Mouse (Mus musculus): ENCODE data around the gene Pmvk.

Pmvk gene

GRCm38 (mm10) chr3:89479055-89479454 is 24.7 kb downstream of the Pmvk start:
- DNase-seq (ENCODE audit: low spot score in 2 of 2) = no peak

- no peak for DNase-seq (ENCODE audit: low spot score in 2 of 2)
These were observed 27.1 kb downstream of the Pmvk start for GRCm38 (mm10) chr3:89481488-89481887.

- DNase-seq (ENCODE audit: low spot score in 2 of 2) = no peak
These were observed 27.9 kb downstream of the Pmvk start for GRCm38 (mm10) chr3:89482249-89482648.

GRCm38 (mm10) chr3:89484766-89485524 is 30.6 kb downstream of the Pmvk start:
- DNase-seq (ENCODE audit: low spot score in 2 of 2) = peak; percentile 58 to 79

- no peak for DNase-seq (ENCODE audit: low spot score in 2 of 2)
These were observed 31.8 kb downstream of the Pmvk start for GRCm38 (mm10) chr3:89486111-89486510.

- no peak for DNase-seq (ENCODE audit: low spot score in 2 of 2)
These were observed 32.8 kb downstream of the Pmvk start for GRCm38 (mm10) chr3:89486916-89487702.

GRCm38 (mm10) chr3:89490790-89491189 is 36.4 kb downstream of the Pmvk start:
- no peak for DNase-seq (ENCODE audit: low spot score in 2 of 2)

GRCm38 (mm10) chr3:89491559-89491958 is 37.2 kb downstream of the Pmvk start:
- DNase-seq (ENCODE audit: low spot score in 2 of 2) = no peak

GRCm38 (mm10) chr3:89492701-89493151 is 38.4 kb downstream of the Pmvk start:
- no peak for DNase-seq (ENCODE audit: low spot score in 2 of 2)

GRCm38 (mm10) chr3:89494630-89495029 is 40.3 kb downstream of the Pmvk start:
- DNase-seq (ENCODE audit: low spot score in 2 of 2) = no peak

- no peak for DNase-seq (ENCODE audit: low spot score in 2 of 2)
These were observed 42.0 kb downstream of the Pmvk start for GRCm38 (mm10) chr3:89496366-89496765.

GRCm38 (mm10) chr3:89499696-89500095 is 45.4 kb downstream of the Pmvk start:
- DNase-seq (ENCODE audit: low spot score in 2 of 2) = no peak

- no peak for DNase-seq (ENCODE audit: low spot score in 2 of 2)
These were observed 47.1 kb downstream of the Pmvk start for GRCm38 (mm10) chr3:89501486-89501885.

- DNase-seq (ENCODE audit: low spot score in 2 of 2) = no peak
These were observed 48.2 kb downstream of the Pmvk start for GRCm38 (mm10) chr3:89502551-89502950.

GRCm38 (mm10) chr3:89508041-89508440 is 53.7 kb downstream of the Pmvk start:
- DNase-seq (ENCODE audit: low spot score in 2 of 2) = no peak

GRCm38 (mm10) chr3:89510979-89511378 is 56.6 kb downstream of the Pmvk start:
- DNase-seq (ENCODE audit: low spot score in 2 of 2) = peak; percentile 64 to 74

GRCm38 (mm10) chr3:89511400-89511799 is 57.1 kb downstream of the Pmvk start:
- no peak for DNase-seq (ENCODE audit: low spot score in 2 of 2)

- DNase-seq (ENCODE audit: low spot score in 2 of 2) = no peak
These were observed 57.9 kb downstream of the Pmvk start for GRCm38 (mm10) chr3:89512225-89512624.

GRCm38 (mm10) chr3:89515444-89515843 is 61.1 kb downstream of the Pmvk start:
- no peak for DNase-seq (ENCODE audit: low spot score in 2 of 2)

GRCm38 (mm10) chr3:89516321-89516720 is 62.0 kb downstream of the Pmvk start:
- no peak for DNase-seq (ENCODE audit: low spot score in 2 of 2)
